Mouse (Mus musculus): ENCODE measurements at regions not wholly inside any gene's neighbourhood (a gene's known extent, or its start where the extent isn't known, plus 50 kb on each side); places are given as distances from the start of the nearest gene placed in this dataset.

DNA sequence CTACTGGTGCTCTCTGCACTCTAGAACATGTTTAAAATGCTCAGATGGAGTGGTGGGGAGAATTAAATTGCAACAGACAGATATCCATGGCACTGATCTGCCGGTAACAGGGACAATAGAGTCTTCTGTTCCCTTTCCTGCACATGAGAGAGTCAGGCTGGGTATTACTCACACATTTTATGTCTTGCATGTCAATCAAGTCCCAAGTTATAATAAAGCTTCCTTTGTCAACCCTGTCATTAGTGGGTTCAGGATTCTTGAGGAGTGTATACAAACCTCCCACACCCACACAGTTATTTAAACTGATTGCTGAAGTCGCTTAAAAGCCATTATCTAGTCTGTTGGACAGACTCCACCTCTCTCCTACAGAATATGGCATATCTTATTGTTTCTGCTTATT lies 220.7 kb upstream of the Zfp703 start:
- dilution Hi-C loops (cut with MboI; ENCODE audit: extremely low pct_ligation_motif_present, extremely low pct_unique_long_range_greater_than_20kb, low sequenced_read_pairs) (no loop called here), in situ Hi-C loops (cut with MboI; ENCODE audit: low pct_ligation_motif_present, low pct_unique_long_range_greater_than_20kb, low sequenced_read_pairs) (no loop called here)
- no peak for DNase-seq (ENCODE audit: extremely low read depth)
- Histone ChIP-seq H3K9me3 (replicated peaks; ENCODE audit: low read length) (peaks cover 4% of the 10 kb centered on the region), H3K4me1 (ENCODE audit: control insufficient read depth in 1 of 2, insufficient read depth in 2 of 2) (no peaks in the 10 kb centered on the region), H3K4me3 (replicated peaks in 1 of 3; ENCODE audit: low read depth in 2 of 3, low read length in 2 of 3, poor library complexity in 1 of 3) (no peak overlapping the region), H3K36me3 (replicated peaks in 1 of 2; ENCODE audit: control insufficient read depth in 1 of 2, insufficient read depth in 1 of 2, low read length in 1 of 2) (no peaks in the 10 kb centered on the region), H3K27me3 (replicated peaks) (no peaks in the 10 kb centered on the region), H3K27ac (ENCODE audit: insufficient read depth, low read depth) (no peak overlapping the region), H3K79me2 (replicated peaks; ENCODE audit: control insufficient read depth, extremely low read depth, insufficient read depth, poor library complexity, severe bottlenecking) (no peaks in the 10 kb centered on the region), H3K4me2 (ENCODE audit: insufficient read depth, low read depth, poor library complexity, severe bottlenecking) (no peak overlapping the region), H3K9ac (ENCODE audit: insufficient read depth, low read depth) (no peak overlapping the region)
- TF ChIP-seq SIN3A (IDR thresholded peaks at IDR 0.05; ENCODE audit: low read length) (no peak), MAFK (IDR thresholded peaks at IDR 0.05; ENCODE audit: insufficient replicate concordance, low read length) (no peak), RCOR1 (conservative IDR thresholded peaks at IDR 0.05; ENCODE audit: low read depth, low read length) (no peak), UBTF (IDR thresholded peaks at IDR 0.05; ENCODE audit: low read depth, low read length) (no peak), EP300 (IDR thresholded peaks at IDR 0.05; ENCODE audit: low read length) (no peak), HCFC1 (IDR thresholded peaks at IDR 0.05; ENCODE audit: low read depth, low read length) (no peak), CHD1 (IDR thresholded peaks at IDR 0.05; ENCODE audit: low read depth, low read length) (no peak), MYC (IDR thresholded peaks at IDR 0.05; ENCODE audit: low read depth, low read length) (no peak), NRF1 (IDR thresholded peaks at IDR 0.05; ENCODE audit: low read depth, low read length) (no peak), ZKSCAN1 (IDR thresholded peaks at IDR 0.05; ENCODE audit: borderline replicate concordance, low read depth, low read length) (no peak), BHLHE40 (IDR thresholded peaks at IDR 0.05; ENCODE audit: low read depth, low read length) (no peak), ZNF384 (IDR thresholded peaks at IDR 0.05; ENCODE audit: low read depth, low read length) (no peak), POLR2AphosphoS2 (IDR thresholded peaks at IDR 0.05; ENCODE audit: low read depth, low read length) (no peak), CTCF (conservative IDR thresholded peaks at IDR 0.05 in 1 of 2, IDR thresholded peaks at IDR 0.05 in 1 of 2; ENCODE audit: low read depth in 2 of 2, low read length in 2 of 2) (no peak), SMC3 (IDR thresholded peaks at IDR 0.05; ENCODE audit: low read depth, low read length) (no peak), IRF4 (IDR thresholded peaks at IDR 0.05; ENCODE audit: low read depth, low read length) (no peak), GABPA (IDR thresholded peaks at IDR 0.05; ENCODE audit: insufficient replicate concordance, low read depth, low read length) (no peak)

DNA sequence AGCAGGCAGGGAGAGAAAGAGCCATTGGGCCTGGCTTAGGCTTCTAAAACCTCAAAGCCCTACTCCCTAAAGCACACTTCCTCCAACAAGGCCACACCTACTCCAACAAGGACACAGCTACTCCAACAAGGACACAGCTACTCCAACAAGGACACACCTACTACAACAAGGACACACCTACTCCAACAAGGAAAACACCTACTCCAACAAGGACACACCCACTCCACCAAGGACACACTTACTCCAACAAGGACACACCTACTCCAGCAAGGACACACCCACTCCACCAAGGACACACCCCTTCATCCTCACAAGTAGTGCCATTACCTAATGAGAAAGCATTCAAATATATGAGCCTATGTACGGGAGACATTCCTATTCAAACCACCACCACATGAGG lies 216.4 kb upstream of the Zfp703 start:
- in situ Hi-C loops (cut with MboI; ENCODE audit: low pct_ligation_motif_present, low pct_unique_long_range_greater_than_20kb, low sequenced_read_pairs) = no loop called here

More for the DNA sequence above, 216.4 kb upstream of the Zfp703 start:
- no peak for DNase-seq (ENCODE audit: extremely low read depth)
- no peaks in the 10 kb centered on the region for H3K4me1 ChIP-seq (ENCODE audit: control insufficient read depth in 1 of 2, insufficient read depth in 2 of 2)
- H3K79me2 ChIP-seq (replicated peaks; ENCODE audit: control insufficient read depth, extremely low read depth, insufficient read depth, poor library complexity, severe bottlenecking) = no peaks in the 10 kb centered on the region
- no peak overlapping the region for H3K4me3 ChIP-seq (replicated peaks in 1 of 3; ENCODE audit: low read depth in 2 of 3, low read length in 2 of 3, poor library complexity in 1 of 3)
- peaks cover 4% of the 10 kb centered on the region for H3K9me3 ChIP-seq (replicated peaks; ENCODE audit: low read length)
- H3K27ac ChIP-seq (ENCODE audit: insufficient read depth, low read depth) = no peak overlapping the region
- H3K4me2 ChIP-seq (ENCODE audit: insufficient read depth, low read depth, poor library complexity, severe bottlenecking) = no peak overlapping the region
- no peak for TF ChIP-seq ETS1 (conservative IDR thresholded peaks at IDR 0.05; ENCODE audit: low read depth, low read length)
- no peak for TF ChIP-seq ZNF384 (IDR thresholded peaks at IDR 0.05; ENCODE audit: low read depth, low read length)
- TF ChIP-seq USF2 (conservative IDR thresholded peaks at IDR 0.05; ENCODE audit: low read depth, low read length) = no peak
- H3K36me3 ChIP-seq (replicated peaks in 1 of 2; ENCODE audit: control insufficient read depth in 1 of 2, insufficient read depth in 1 of 2, low read length in 1 of 2) = no peaks in the 10 kb centered on the region
- H3K9ac ChIP-seq (ENCODE audit: insufficient read depth, low read depth) = no peak overlapping the region
- H3K27me3 ChIP-seq (replicated peaks) = no peaks in the 10 kb centered on the region
- dilution Hi-C loops (cut with MboI; ENCODE audit: extremely low pct_ligation_motif_present, extremely low pct_unique_long_range_greater_than_20kb, low sequenced_read_pairs) = no loop called here
